Mouse (Mus musculus) embryonic stem cell, embryonic (primary cell): ENCODE measurements around the gene 4931406P16Rik.

Source experiments
- CTCF ChIA-PET, 4 experiments: fragments of 300-600 bp in 2 of 4; fragments of 350-600 bp in 2 of 4; sonication (Branson Sonifier 250); formaldehyde crosslinking; loops; one replicate each; lab custom pipeline; 2022; ENCODE audit warnings: inconsistent platforms in 2 of 4; lab: Charles Lee
- POLR2A ChIA-PET, 4 experiments: fragments of 300-600 bp in 2 of 4; fragments of 350-600 bp in 2 of 4; sonication (Branson Sonifier 250); formaldehyde crosslinking; loops; one replicate each; lab custom pipeline; 2022; ENCODE audit warnings: antibody characterized with exemption in 4 of 4, inconsistent platforms in 1 of 4; lab: Charles Lee

Gene 4931406P16Rik

DNA sequence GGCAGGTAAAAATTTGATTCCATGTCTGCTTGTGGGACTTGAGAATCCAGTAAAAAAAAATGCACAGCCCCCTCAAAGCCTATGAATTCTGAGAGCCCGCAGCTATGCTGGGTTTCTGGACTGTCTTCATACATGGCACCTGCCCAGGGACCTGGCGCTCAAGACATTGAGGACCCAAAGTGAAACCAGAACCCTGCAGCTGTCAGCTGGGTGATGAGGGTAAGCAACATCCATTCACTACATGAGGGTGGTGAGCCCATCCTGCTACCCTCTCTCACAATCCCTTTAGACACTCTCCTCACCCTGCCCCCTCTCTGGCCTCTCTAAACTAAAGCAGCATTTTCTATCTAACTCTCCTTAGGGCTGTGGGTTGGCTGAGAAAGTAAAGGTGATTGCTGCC lies 35.7 kb downstream of the 4931406P16Rik start:
- CTCF ChIA-PET: interaction anchor here in 1 of 4 experiments (0.6 kb wide), 1 partner anchor 8 kb away, joined by 3 read pairs; no protein-coding TSS in a partner anchor
- POLR2A ChIA-PET: interaction anchor here in 1 of 4 experiments (1.3 kb wide), 1 partner anchor 28 kb away, joined by 3 read pairs; no protein-coding TSS in a partner anchor

DNA sequence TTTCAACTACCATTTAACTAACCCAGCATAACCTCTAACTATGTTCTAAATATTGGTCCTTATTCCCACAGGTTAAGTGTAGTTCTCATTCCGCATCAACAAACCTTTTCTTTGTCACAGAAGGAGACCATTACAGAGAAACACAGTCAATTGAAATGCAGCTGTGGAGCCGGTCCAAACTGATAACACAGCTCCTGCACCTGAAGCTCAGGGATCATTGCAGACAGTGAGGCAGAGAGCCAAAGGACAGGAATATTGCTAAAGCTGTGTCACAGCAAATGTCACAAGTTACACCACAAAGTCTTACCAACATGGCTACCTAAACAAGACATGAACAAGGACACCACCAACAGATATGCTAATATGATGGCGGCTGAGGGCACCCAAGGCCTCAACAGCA lies 37.3 kb downstream of the 4931406P16Rik start:
- ChIA-PET POLR2A (interaction anchor here in 3 of 4 experiments (1.1 to 1.4 kb wide), 4 partner anchors 10 to 76 kb away, joined by 3 to 5 read pairs (median 4); no protein-coding TSS in a partner anchor), CTCF (no interaction called here)

DNA sequence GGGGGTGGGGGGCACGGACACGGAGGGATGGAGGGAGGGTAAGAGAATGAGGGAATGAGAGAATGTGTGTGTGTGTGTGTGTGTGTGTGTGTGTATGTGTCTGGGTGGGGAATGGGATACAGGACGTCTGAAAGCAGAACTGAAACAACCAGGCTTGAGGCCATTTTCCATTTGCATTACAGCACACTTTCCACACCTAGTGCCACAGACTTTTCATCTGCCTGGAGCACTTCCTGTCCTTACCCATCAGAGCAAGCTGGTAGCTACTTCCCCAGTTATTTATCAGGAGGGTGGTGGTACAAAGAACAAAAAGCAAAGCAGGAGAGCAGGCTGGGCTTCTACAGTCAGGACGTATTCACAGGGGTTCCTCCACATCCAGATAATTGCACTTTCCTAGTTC lies 40.9 kb downstream of the 4931406P16Rik start:
- CTCF ChIA-PET: no interaction called here
- POLR2A ChIA-PET: interaction anchor here in 3 of 4 experiments (0.6 to 1.2 kb wide), 5 partner anchors 10 to 1240 kb away, joined by 3 to 6 read pairs (median 4); no protein-coding TSS in a partner anchor

DNA sequence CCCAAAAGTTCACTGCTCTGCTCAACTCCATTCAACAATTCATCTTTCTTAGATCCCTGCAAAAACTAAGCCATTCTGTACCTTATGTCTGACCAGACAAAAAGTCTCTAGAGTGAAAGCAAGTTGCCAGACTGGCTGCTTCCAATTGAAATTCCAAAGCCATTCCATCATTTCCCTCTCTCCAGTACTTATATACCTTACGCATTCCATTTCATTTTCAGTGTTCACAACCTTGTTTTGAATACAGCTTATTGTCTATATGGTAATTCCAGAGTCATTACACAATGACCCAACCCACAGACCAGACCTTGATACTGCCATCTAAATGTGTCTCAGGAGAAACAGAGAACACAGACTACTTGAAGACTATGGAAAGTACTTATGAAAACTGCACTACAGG lies 44.9 kb downstream of the 4931406P16Rik start:
- CTCF ChIA-PET: interaction anchor here in 2 of 4 experiments (0.6 to 1.1 kb wide), 2 partner anchors 84 to 538 kb away, joined by 3 to 8 read pairs; no protein-coding TSS in a partner anchor
- POLR2A ChIA-PET: interaction anchor here (0.5 to 1.7 kb wide), 14 partner anchors 11 to 349 kb away, joined by 3 to 4 read pairs (median 3); partner anchors contain the start of gene 4931406P16Rik (in 1 of the 4)

DNA sequence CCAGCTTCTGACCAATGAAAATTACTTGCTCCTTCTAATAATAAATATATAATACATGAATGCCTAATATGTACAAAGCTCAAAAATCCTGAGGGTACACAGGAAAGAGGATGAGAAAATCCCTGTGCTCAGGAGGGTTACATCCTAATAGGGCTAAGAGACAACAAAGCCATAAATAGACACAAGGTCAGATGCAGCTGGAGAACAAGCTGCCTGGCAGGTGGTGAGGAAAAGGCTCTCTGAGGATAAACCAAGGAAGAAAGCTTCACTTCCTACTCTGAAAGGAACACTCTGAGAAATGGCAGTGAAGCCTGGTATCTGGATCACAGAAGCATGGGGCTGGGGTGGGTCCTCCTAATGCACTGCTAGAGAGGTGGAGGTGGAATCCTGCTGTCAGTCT lies 46.9 kb downstream of the 4931406P16Rik start:
- CTCF ChIA-PET: interaction anchor here in 2 of 4 experiments (0.9 to 2.1 kb wide), 8 partner anchors 11 to 86 kb away, joined by 3 to 6 read pairs (median 4); no protein-coding TSS in a partner anchor
- POLR2A ChIA-PET: interaction anchor here (0.6 to 3.0 kb wide), 21 partner anchors 9 to 124 kb away, joined by 3 to 13 read pairs (median 4); partner anchors contain the start of genes 4931406P16Rik (in 1 of the 4), Gm6096 (in 1 of the 4) and Gpi1 (in 1 of the 4)

DNA sequence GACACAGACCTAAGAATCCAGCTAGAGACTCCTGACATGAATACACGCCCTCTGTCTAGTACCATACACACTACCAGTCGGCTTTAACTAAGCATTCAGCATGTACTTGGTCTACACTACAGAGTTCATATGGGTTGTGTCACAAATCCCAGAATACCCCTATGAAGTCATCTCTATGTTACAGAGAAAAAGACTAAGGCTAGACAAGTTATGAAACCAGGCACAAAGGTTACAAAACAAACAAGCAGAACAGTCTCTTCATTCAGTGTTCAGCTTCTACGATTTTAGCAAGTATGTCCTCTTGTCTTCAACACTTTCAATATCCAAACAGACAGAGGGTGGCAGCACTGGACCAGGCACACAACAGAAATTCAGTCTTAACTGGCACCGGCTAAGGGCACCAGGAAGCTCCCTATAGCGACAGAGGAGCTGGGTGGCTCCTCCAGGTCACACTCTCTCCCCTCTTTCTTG lies 47.4 kb downstream of the 4931406P16Rik start:
- ChIA-PET CTCF (interaction anchor here in 2 of 4 experiments (0.9 to 2.1 kb wide), 8 partner anchors 10 to 86 kb away, joined by 3 to 6 read pairs (median 4); no protein-coding TSS in a partner anchor), POLR2A (interaction anchor here in 3 of 4 experiments (0.6 to 3.0 kb wide), 24 partner anchors 9 to 1024 kb away, joined by 3 to 13 read pairs (median 4); partner anchors contain the start of genes 4931406P16Rik (in 1 of the 3), Gm6096 (in 1 of the 3) and Gpi1 (in 1 of the 3))

DNA sequence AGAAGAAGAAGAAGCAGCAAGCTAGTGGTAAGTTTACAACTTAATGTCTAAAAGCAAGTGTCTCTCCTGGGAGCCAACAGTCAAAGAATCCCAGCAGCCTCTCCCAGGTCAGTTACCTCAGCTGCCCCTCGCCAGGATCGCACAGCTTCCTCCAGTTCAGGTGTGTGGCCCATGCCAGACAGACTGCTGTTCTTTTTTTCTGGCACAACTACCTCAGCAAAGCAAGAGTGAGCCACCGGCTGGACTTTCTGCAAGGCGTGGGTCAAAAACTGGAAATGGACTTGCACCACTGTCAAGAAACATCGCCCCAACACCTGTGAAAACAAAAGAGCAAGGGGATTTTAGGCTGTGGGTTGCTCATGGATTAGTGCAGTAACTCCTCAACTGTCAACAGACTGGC lies 49.9 kb downstream of the 4931406P16Rik start:
- ChIA-PET CTCF (interaction anchor here in 1 of 4 experiments (0.7 kb wide), 1 partner anchor 74 kb away, joined by 3 read pairs; no protein-coding TSS in a partner anchor), POLR2A (interaction anchor here in 2 of 4 experiments (0.6 to 0.9 kb wide), 2 partner anchors 9 to 76 kb away, joined by 3 to 6 read pairs; no protein-coding TSS in a partner anchor)

DNA sequence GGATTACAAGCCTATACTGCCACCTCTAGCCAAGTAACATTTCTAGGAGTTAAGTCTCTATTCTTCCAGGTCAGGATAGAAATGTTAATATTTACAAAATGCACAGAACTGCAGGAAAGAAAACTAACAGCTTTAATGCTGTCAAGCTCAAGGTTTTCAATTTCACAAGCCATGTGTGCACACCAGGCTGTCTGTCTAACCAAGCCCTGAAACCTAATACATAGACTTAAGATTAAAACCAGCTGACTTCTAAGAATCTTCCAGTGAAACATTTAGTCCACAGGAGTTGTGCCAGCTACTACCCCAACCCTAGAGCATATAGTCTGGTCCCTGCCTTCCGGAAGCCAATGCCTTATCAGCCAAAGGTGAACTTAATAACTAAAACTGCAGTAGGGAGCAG lies 54.9 kb downstream of the 4931406P16Rik start:
- ChIA-PET CTCF (no interaction called here), POLR2A (interaction anchor here in 2 of 4 experiments (0.8 to 1.9 kb wide), 5 partner anchors 10 to 92 kb away, joined by 3 to 5 read pairs (median 4); no protein-coding TSS in a partner anchor)

DNA sequence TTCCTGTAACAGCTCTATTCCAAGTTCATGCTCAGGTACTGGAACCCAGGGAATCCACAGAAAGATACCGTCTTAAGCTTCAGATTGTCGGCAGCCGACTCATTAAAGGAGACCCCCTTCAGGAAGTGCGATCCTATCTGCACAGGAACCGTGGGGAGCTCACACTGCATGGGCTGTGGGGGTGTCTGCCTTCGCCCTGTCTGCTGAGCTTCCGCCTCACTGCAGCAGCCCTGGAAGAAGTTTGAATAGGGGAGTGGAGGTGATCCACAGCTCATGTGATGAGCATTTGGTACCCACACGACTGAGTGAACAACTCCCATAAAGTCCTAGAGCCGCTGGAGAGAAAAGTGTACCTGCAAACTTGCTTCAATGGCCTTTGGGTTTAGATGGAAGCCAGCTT lies 56.1 kb downstream of the 4931406P16Rik start:
- ChIA-PET CTCF (interaction anchor here in 1 of 4 experiments (0.8 to 1.0 kb wide), 3 partner anchors 14 to 98 kb away, joined by 3 read pairs; no protein-coding TSS in a partner anchor), POLR2A (interaction anchor here in 3 of 4 experiments (0.6 to 1.9 kb wide), 13 partner anchors 9 to 155 kb away, joined by 3 to 6 read pairs (median 4); partner anchors contain the start of gene 4931406P16Rik (in 2 of the 3))

DNA sequence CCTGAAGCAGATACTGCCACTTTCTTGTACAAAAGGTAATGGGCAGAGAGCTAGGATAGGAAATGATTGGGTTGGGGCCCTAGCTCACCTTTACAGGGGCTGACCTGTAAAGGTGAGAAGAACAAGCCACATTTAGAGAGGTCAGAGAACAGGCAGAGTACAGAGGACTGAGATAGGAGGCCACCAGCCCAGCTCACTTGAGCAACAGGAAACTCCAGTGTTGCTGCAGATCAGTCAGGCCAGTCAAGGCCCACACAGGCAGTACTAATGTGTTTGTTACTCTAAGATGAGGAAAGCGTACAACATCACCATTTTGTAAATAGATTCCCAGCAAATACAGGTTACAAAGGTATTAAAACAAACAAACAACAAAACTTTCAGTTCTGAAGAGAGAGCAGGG lies 57.4 kb downstream of the 4931406P16Rik start:
- CTCF ChIA-PET: interaction anchor here in 2 of 4 experiments (1.1 to 1.8 kb wide), 2 partner anchors 10 to 26 kb away, joined by 3 to 6 read pairs; no protein-coding TSS in a partner anchor
- POLR2A ChIA-PET: interaction anchor here in 2 of 4 experiments (0.8 to 1.7 kb wide), 4 partner anchors 10 to 57 kb away, joined by 3 to 6 read pairs (median 4); partner anchors contain the start of genes 4931406P16Rik (in 1 of the 2) and Gpi1 (in 1 of the 2)

DNA sequence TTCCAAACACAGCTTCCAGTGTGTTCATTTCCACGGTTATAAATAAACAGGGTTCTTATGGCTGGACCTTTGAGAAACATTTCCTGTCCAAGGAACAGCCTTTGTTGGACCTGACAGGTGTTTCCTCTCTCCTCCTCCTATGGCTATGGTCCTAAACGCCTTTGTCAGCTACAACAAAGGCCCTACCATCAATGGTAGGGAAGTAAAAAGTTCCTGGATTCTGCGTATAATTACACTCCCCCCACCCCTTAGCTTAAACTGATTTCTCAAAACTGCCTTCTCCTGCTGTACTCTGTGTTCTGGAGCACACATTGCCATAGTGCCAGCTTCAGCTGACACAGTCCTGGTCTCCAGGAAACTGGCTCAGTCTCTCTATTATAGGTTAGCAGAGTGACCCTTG lies 58.2 kb downstream of the 4931406P16Rik start:
- CTCF ChIA-PET: interaction anchor here in 2 of 4 experiments (1.1 to 1.8 kb wide), 2 partner anchors 11 to 26 kb away, joined by 3 to 6 read pairs; no protein-coding TSS in a partner anchor
- POLR2A ChIA-PET: interaction anchor here in 3 of 4 experiments (0.6 to 1.7 kb wide), 8 partner anchors 10 to 58 kb away, joined by 3 to 6 read pairs (median 4); partner anchors contain the start of genes 4931406P16Rik (in 1 of the 3) and Gpi1 (in 1 of the 3)

DNA sequence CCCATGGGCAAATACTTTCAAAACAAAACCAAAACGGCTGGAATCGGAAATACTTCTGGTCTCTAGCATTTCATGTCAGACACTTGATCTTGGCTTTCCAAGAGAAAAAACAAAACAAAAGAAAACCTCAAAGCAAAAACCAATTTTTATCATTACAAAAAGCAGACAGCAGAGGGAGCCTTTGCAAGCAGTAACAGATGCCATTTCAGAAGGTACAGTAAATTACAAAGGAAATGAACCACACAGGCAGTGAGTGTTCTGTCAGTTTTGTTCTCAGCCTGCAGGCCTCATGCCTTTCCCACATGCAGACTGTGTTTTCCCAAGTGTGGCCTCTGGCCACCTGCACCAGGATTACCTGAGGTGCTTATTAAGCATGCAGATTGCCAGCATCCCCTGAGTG lies 61.3 kb downstream of the 4931406P16Rik start:
- POLR2A ChIA-PET: interaction anchor here in 2 of 4 experiments (0.6 to 1.3 kb wide), 2 partner anchors 10 to 562 kb away, joined by 3 read pairs; no protein-coding TSS in a partner anchor
- CTCF ChIA-PET: interaction anchor here in 1 of 4 experiments (1.4 kb wide), 1 partner anchor 14 kb away, joined by 5 read pairs; no protein-coding TSS in a partner anchor

DNA sequence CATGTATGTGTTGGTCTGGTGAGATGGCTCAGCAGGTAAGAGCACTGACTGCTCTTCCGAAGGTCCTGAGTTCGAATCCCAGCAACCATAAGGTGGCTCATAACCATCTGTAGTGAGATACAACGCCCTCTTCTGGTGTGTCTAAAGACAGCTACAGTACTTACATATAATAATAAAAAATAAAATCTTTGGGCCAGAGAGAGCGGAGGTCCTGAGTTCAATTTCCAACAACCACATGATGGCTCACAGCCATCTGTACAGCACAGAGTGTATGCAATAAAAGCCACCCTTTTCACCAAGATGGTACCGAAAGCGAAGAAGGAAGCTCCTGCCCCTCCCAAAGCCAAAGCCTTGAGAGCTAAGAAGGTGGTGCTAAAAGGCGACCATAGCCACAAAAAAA lies 62.6 kb downstream of the 4931406P16Rik start, which contains the start of gene Gm6096:
Gm6096 (plus strand) TSS at position 301 of the 400 bp plus-strand sequence.
- CTCF ChIA-PET: no interaction called here
- POLR2A ChIA-PET: interaction anchor here in 1 of 4 experiments (1.2 to 1.4 kb wide), 3 partner anchors 8 to 17 kb away, joined by 3 to 4 read pairs (median 3); no protein-coding TSS in a partner anchor

DNA sequence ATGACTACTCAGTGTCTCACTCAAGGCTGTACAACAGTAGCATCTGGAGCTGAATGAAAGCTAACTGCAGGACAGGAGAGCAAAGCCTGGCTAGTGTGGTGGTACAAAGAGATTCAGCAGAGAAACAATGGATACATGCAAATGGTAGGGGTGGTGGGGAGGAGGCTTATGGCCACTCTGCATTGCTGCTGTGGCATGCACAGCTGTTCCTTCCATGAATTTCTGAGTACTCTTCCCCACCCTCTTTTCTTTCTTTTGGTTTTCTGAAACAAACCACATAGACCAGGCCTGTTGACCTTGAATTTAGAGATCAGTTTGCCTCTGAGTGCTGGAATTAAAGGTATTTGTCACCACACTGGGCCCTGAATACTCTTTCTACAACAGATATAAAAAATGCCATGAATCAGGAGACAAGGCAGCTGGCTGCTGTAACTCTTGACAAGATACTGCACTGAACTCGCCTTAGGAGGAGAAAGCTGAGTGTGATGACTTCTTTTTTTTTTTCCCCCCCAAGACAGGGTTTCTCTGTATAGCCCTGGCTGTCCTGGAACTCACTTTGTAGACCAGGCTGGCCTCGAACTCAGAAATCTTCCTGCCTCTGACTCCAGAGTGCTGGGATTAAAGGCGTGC lies 66.4 kb downstream of the 4931406P16Rik start:
- POLR2A ChIA-PET: interaction anchor here in 2 of 4 experiments (0.8 to 2.0 kb wide), 4 partner anchors 12 to 69 kb away, joined by 3 to 9 read pairs (median 4); no protein-coding TSS in a partner anchor

DNA sequence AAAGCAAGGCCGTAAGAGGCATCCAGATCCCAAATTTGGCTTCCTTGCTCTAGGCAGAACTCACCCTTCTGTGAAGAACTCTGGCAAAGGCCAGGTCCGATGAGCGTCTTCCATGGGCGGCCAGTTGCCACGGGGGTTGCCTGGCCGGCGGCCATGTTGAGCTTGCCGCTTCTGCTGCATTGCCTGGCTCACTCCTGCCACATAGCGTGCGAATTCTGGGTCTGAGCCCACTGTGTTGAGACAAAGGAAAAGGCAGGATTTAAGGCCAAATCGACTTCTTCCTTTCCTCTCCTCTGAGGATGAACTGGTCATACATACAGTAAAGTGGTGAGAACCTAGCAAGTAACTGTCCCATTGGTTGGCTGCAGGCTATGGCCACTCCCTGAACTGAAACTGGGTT lies 71.2 kb downstream of the 4931406P16Rik start:
- POLR2A ChIA-PET: interaction anchor here in 2 of 4 experiments (0.6 to 2.6 kb wide), 12 partner anchors 8 to 432 kb away, joined by 3 to 13 read pairs (median 5); partner anchors contain the start of genes Gpi1 (in 2 of the 2) and Gm6096 (in 1 of the 2)
- CTCF ChIA-PET: interaction anchor here in 3 of 4 experiments (0.5 to 1.0 kb wide), 6 partner anchors 11 to 79 kb away, joined by 3 to 4 read pairs (median 3); no protein-coding TSS in a partner anchor

More for the DNA sequence above, 66.4 kb downstream of the 4931406P16Rik start:
- CTCF ChIA-PET: no interaction called here

DNA sequence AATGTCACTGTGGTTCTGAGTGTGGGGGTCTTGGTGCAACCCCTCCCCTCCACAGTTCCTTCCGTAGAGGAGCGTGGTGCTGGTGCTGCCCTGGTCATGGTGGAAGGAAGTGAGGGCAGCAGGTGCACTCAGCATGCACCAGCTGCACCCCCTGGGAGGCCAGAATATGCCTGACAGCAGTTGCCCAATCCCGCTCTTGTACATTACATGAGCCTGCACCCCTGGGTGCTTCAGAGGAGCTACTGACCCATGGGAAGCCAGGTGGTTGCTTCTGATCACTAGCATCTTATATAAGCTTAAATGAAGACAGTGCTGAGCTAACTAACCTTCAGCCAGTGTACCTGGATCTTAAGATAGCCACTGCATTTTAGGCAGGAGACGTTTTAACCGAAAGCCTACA lies 75.3 kb downstream of the 4931406P16Rik start:
- CTCF ChIA-PET: no interaction called here
- POLR2A ChIA-PET: interaction anchor here in 2 of 4 experiments (0.7 to 2.8 kb wide), 6 partner anchors 9 to 31 kb away, joined by 3 to 9 read pairs (median 3); no protein-coding TSS in a partner anchor

DNA sequence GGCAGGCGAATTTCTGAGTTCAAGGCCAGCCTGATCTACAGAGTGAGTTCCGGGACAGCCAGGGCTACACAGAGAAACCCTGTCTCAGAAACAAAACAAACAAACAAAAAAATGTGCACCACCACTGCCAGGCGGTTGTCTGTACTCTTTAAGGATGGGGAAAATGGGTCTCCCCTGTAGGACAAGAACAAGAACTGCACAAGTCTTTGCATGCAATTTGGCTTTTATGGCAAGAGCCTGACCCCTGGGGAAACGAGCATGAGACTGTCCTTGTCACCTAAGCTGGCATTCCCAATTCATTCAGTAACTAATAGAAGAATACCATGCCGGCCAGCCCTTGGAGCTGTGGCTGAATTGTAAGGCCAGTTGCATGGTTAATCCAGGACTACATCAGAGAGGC lies 77.7 kb downstream of the 4931406P16Rik start:
- POLR2A ChIA-PET: interaction anchor here in 3 of 4 experiments (0.6 to 3.6 kb wide), 17 partner anchors 11 to 846 kb away, joined by 3 to 31 read pairs (median 5); partner anchors contain the start of genes Uba2 (in 2 of the 3) and Pdcd2l (in 1 of the 3)
- CTCF ChIA-PET: interaction anchor here in 2 of 4 experiments (0.7 to 1.6 kb wide), 2 partner anchors 8 to 17 kb away, joined by 3 read pairs; no protein-coding TSS in a partner anchor
